Mouse (Mus musculus) cortical plate, adult 2 months (tissue): ENCODE measurements around the gene Tom1l1.

Experiments
- CTCF ChIP-seq: fragments of 200-500 bp; IDR thresholded peaks from 2 replicates; pipeline ENCODE4 v1.5.1; 2011; ENCODE audit warnings: mild to moderate bottlenecking, control low read depth, low read length; ENCODE audit not compliant: insufficient read depth; ENCODE audit errors: extremely low read depth
- POLR2A ChIP-seq: fragments of 200-500 bp; IDR thresholded peaks from 2 replicates; pipeline ENCODE4 v1.6.1; 2011; ENCODE audit warnings: mild to moderate bottlenecking, low read length, control low read depth; ENCODE audit not compliant: insufficient read depth; ENCODE audit errors: extremely low read depth

- no peak for TF ChIP-seq POLR2A
- TF ChIP-seq CTCF: no peak
Observed at GRCm38 (mm10) chr11:90667325-90667724, 20.8 kb downstream of the Tom1l1 start.
